Mouse (Mus musculus) CH12.LX (cell line): Measurements from ENCODE around the gene Gatad1. TPM values are rescaled to one million over a fixed set of nuclear protein-coding genes. Genes with fewer than 3 reads are reported as not detected.

Source experiments
- DNase-seq: peaks from one replicate; pipeline ENCODE4 v3.0.0-alpha.2; 2013; ENCODE audit errors: extremely low read depth
- H3K27ac ChIP-seq: 2 replicates; pipeline ENCODE4 v1.5.1; 2012; ENCODE audit warnings: low read depth, mild to moderate bottlenecking, control low read depth, moderate library complexity; ENCODE audit not compliant: insufficient read depth
- H3K27me3 ChIP-seq: replicated peaks from 2 replicates; pipeline ENCODE3; 2012; ENCODE audit warnings: inconsistent platforms
- H3K36me3 ChIP-seq, 2 experiments: replicated peaks in 1 of 2; 2 replicates each; pipeline versions ENCODE3 to v1.6.1; 2012; ENCODE audit warnings: inconsistent platforms in 1 of 2, low read length in 1 of 2, mild to moderate bottlenecking in 1 of 2, mixed read lengths in 1 of 2, moderate library complexity in 1 of 2; ENCODE audit not compliant: control insufficient read depth in 1 of 2, insufficient read depth in 1 of 2
- H3K4me1 ChIP-seq, 2 experiments: 2 replicates each; pipeline ENCODE4 v1.6.1; 2012; ENCODE audit warnings: inconsistent platforms in 1 of 2, moderate library complexity in 1 of 2; ENCODE audit not compliant: insufficient read depth in 2 of 2, control insufficient read depth in 1 of 2
- H3K4me2 ChIP-seq: 2 replicates; pipeline ENCODE4 v1.6.1; 2012; ENCODE audit warnings: low read depth, mild to moderate bottlenecking, control low read depth; ENCODE audit not compliant: poor library complexity, insufficient read depth, severe bottlenecking
- H3K4me3 ChIP-seq, 3 experiments: fragments of 150-350 bp in 1 of 3; sonication (generic) in 1 of 3; replicated peaks in 1 of 3; 2 replicates each; pipeline versions ENCODE3 to v1.5.1; 2011 to 2012; ENCODE audit warnings: low read depth in 2 of 3, low read length in 2 of 3, mild to moderate bottlenecking in 2 of 3, moderate library complexity in 2 of 3, control low read depth in 1 of 3, improper control_type of control experiment in 1 of 3, inconsistent platforms in 1 of 3, mixed read lengths in 1 of 3; ENCODE audit not compliant: poor library complexity in 1 of 3
- H3K79me2 ChIP-seq: replicated peaks from 2 replicates; pipeline ENCODE4 v1.6.1; 2012; ENCODE audit warnings: mild to moderate bottlenecking, moderate library complexity; ENCODE audit not compliant: control insufficient read depth, poor library complexity, insufficient read depth, severe bottlenecking; ENCODE audit errors: extremely low read depth
- H3K9ac ChIP-seq: 2 replicates; pipeline ENCODE4 v1.6.1; 2012; ENCODE audit warnings: low read depth, mild to moderate bottlenecking, control low read depth, moderate library complexity; ENCODE audit not compliant: insufficient read depth
- H3K9me3 ChIP-seq: replicated peaks from 2 replicates; pipeline ENCODE3; 2012; ENCODE audit warnings: low read length, inconsistent platforms, mixed read lengths
- BHLHE40 ChIP-seq: IDR thresholded peaks from 2 replicates; pipeline ENCODE4 v1.6.1; 2011; ENCODE audit warnings: mild to moderate bottlenecking, low read depth, low read length, improper control_type of control experiment
- CHD1 ChIP-seq: IDR thresholded peaks from 2 replicates; pipeline ENCODE4 v1.6.1; 2012; ENCODE audit warnings: low read depth, low read length, improper control_type of control experiment, inconsistent platforms
- CHD2 ChIP-seq: IDR thresholded peaks from 2 replicates; pipeline ENCODE4 v1.6.1; 2011; ENCODE audit warnings: low read length, improper control_type of control experiment
- CTCF ChIP-seq, 2 experiments: IDR thresholded peaks in 1 of 2; conservative IDR thresholded peaks in 1 of 2; 2 replicates each; pipeline ENCODE4 v1.5.1; 2011 to 2012; ENCODE audit warnings: low read depth in 2 of 2, low read length in 2 of 2, improper control_type of control experiment in 1 of 2, inconsistent platforms in 1 of 2, mild to moderate bottlenecking in 1 of 2, moderate library complexity in 1 of 2
- E2F4 ChIP-seq: IDR thresholded peaks from 2 replicates; pipeline ENCODE4 v1.6.1; 2011; ENCODE audit warnings: low read depth, low read length, improper control_type of control experiment; ENCODE audit not compliant: insufficient replicate concordance
- ELF1 ChIP-seq: IDR thresholded peaks from 2 replicates; pipeline ENCODE4 v1.6.1; 2014; ENCODE audit warnings: low read depth, mild to moderate bottlenecking, inconsistent platforms, low read length, improper control_type of control experiment
- EP300 ChIP-seq: IDR thresholded peaks from 2 replicates; pipeline ENCODE4 v1.6.1; 2011; ENCODE audit warnings: low read length, improper control_type of control experiment
- ETS1 ChIP-seq: conservative IDR thresholded peaks from 2 replicates; pipeline ENCODE4 v1.6.1; 2012; ENCODE audit warnings: low read depth, mild to moderate bottlenecking, inconsistent platforms, low read length, improper control_type of control experiment, moderate library complexity
- HCFC1 ChIP-seq: IDR thresholded peaks from 2 replicates; pipeline ENCODE4 v1.6.1; 2012; ENCODE audit warnings: low read depth, mild to moderate bottlenecking, inconsistent platforms, low read length, improper control_type of control experiment
- IRF4 ChIP-seq: IDR thresholded peaks from 2 replicates; pipeline ENCODE4 v1.6.1; 2014; ENCODE audit warnings: low read depth, mild to moderate bottlenecking, inconsistent platforms, low read length, improper control_type of control experiment
- JUND ChIP-seq: conservative IDR thresholded peaks from 2 replicates; pipeline ENCODE4 v1.6.1; 2011; ENCODE audit warnings: low read depth, low read length, improper control_type of control experiment
- MEF2A ChIP-seq: IDR thresholded peaks from 2 replicates; pipeline ENCODE4 v1.6.1; 2014; ENCODE audit warnings: low read depth, mild to moderate bottlenecking, inconsistent platforms, low read length, improper control_type of control experiment, borderline replicate concordance
- MYC ChIP-seq: IDR thresholded peaks from 2 replicates; pipeline ENCODE4 v1.6.1; 2011; ENCODE audit warnings: low read depth, mild to moderate bottlenecking, improper control_type of control experiment, low read length
- NELFE ChIP-seq: IDR thresholded peaks from 2 replicates; pipeline ENCODE4 v1.6.1; 2011; ENCODE audit warnings: low read depth, low read length, improper control_type of control experiment
- NRF1 ChIP-seq: IDR thresholded peaks from 2 replicates; pipeline ENCODE4 v1.6.1; 2014; ENCODE audit warnings: low read depth, mild to moderate bottlenecking, inconsistent platforms, low read length, improper control_type of control experiment, moderate library complexity
- PAX5 ChIP-seq: IDR thresholded peaks from 2 replicates; pipeline ENCODE4 v1.6.1; 2012; ENCODE audit warnings: low read length, inconsistent platforms, mixed read lengths
- POLR2A ChIP-seq: IDR thresholded peaks from 2 replicates; pipeline ENCODE4 v1.6.1; 2011; ENCODE audit warnings: low read depth, mild to moderate bottlenecking, improper control_type of control experiment, low read length
- POLR2AphosphoS2 ChIP-seq: IDR thresholded peaks from 2 replicates; pipeline ENCODE4 v1.6.1; 2011; ENCODE audit warnings: low read depth, low read length, improper control_type of control experiment
- RCOR1 ChIP-seq: conservative IDR thresholded peaks from 2 replicates; pipeline ENCODE4 v1.6.1; 2012; ENCODE audit warnings: low read depth, mild to moderate bottlenecking, inconsistent platforms, low read length, improper control_type of control experiment
- TCF12 ChIP-seq: IDR thresholded peaks from 2 replicates; pipeline ENCODE4 v1.6.1; 2014; ENCODE audit warnings: low read depth, mild to moderate bottlenecking, inconsistent platforms, low read length, improper control_type of control experiment
- USF2 ChIP-seq: conservative IDR thresholded peaks from 2 replicates; pipeline ENCODE4 v1.6.1; 2011; ENCODE audit warnings: low read depth, low read length, improper control_type of control experiment
- ZC3H11A ChIP-seq: IDR thresholded peaks from 2 replicates; pipeline ENCODE4 v1.6.1; 2012; ENCODE audit warnings: low read depth, mild to moderate bottlenecking, inconsistent platforms, low read length, improper control_type of control experiment
- ZKSCAN1 ChIP-seq: IDR thresholded peaks from 2 replicates; pipeline ENCODE4 v1.6.1; 2012; ENCODE audit warnings: low read depth, inconsistent platforms, low read length, improper control_type of control experiment, borderline replicate concordance
- ZMIZ1 ChIP-seq: IDR thresholded peaks from 2 replicates; pipeline ENCODE4 v1.6.1; 2012; ENCODE audit warnings: low read depth, mild to moderate bottlenecking, inconsistent platforms, low read length, improper control_type of control experiment
- dilution Hi-C: fragments of 300-500 bp; cut with MboI; formaldehyde crosslinking; loops from 2 replicates; pipeline ENCODE4 v1.14.3; 2020; ENCODE audit warnings: low sequenced_read_pairs; ENCODE audit not compliant: extremely low pct_unique_long_range_greater_than_20kb, extremely low pct_ligation_motif_present
- in situ Hi-C: fragments of 300-500 bp; cut with MboI; formaldehyde crosslinking; loops from 3 replicates; pipeline ENCODE4 v1.14.3; 2019; ENCODE audit warnings: low sequenced_read_pairs, low pct_ligation_motif_present, low pct_unique_long_range_greater_than_20kb, mixed read lengths
- polyA plus RNA-seq: library from polyadenylated mRNA; unstranded; fragments of >175 nt; gene quantifications from 2 replicates; pipeline ENCODE4 v1.2.1, GENCODE M21; 2012; ENCODE audit warnings: low read depth; ENCODE audit not compliant: insufficient read length
- total RNA-seq, 2 experiments: library from RNA; depleted of rRNA; stranded (reverse); fragments of 300-350 nt in 1 of 2; fragments of >200 nt in 1 of 2; gene quantifications; 2 replicates each; pipeline ENCODE4 v1.2.3; 2012 to 2014

Gene Gatad1
- total and polyA plus RNA-seq, 3 experiments, result 51.2 to 133 (median 97.3) TPM

GRCm38 (mm10) chr5:3646539-3646938 is 10.4 kb downstream of the Gatad1 start:
- peak overlapping the region; percentile 98 for H3K9ac ChIP-seq
- dilution Hi-C loops, result no loop called here
- no peak for DNase-seq
- H3K4me1 ChIP-seq, result peaks cover 0 to 22% of the 10 kb centered on the region in 2 experiments; a peak in 2 of 4 replicates
- H3K27ac ChIP-seq, result no peak overlapping the region
- peaks cover 17% of the 10 kb centered on the region for H3K79me2 ChIP-seq
- H3K4me2 ChIP-seq, result peak overlapping the region; percentile 95
- H3K27me3 ChIP-seq, result no peaks in the 10 kb centered on the region
- H3K9me3 ChIP-seq, result no peaks in the 10 kb centered on the region
- TF ChIP-seq POLR2A, result no peak
- no peak for TF ChIP-seq ZMIZ1
- TF ChIP-seq JUND, result no peak
- no peak for TF ChIP-seq CHD2
- TF ChIP-seq ELF1, result no peak
- no peak for TF ChIP-seq HCFC1
- no peak for TF ChIP-seq CHD1
- TF ChIP-seq MEF2A, result no peak
- no peak for TF ChIP-seq EP300
- no peak for TF ChIP-seq NRF1
- TF ChIP-seq TCF12, result no peak
- no peak for TF ChIP-seq ETS1
- in situ Hi-C loops, result loop anchor here (10.0 to 25.0 kb wide), 2 partner anchors 158 to 541 kb away; partner anchors contain the start of genes Ankib1, Krit1 and Mterf1b
- H3K36me3 ChIP-seq, result peaks cover 22 to 38% of the 10 kb centered on the region in 2 experiments
- peak overlapping the region; percentile 60 to 85 (median 79) for H3K4me3 ChIP-seq

GRCm38 (mm10) chr5:3645326-3645725 is 11.7 kb downstream of the Gatad1 start:
- no peaks in the 10 kb centered on the region for H3K9me3 ChIP-seq
- no peak overlapping the region for H3K4me3 ChIP-seq
- H3K79me2 ChIP-seq, result peaks cover 17% of the 10 kb centered on the region
- in situ Hi-C loops, result loop anchor here (10.0 to 25.0 kb wide), 2 partner anchors 159 to 542 kb away; partner anchors contain the start of genes Ankib1, Krit1 and Mterf1b
- H3K27me3 ChIP-seq, result no peaks in the 10 kb centered on the region
- DNase-seq, result no peak
- peaks cover 0 to 22% of the 10 kb centered on the region in 2 experiments; a peak in 2 of 4 replicates for H3K4me1 ChIP-seq
- H3K9ac ChIP-seq, result no peak overlapping the region
- H3K27ac ChIP-seq, result no peak overlapping the region
- no peak overlapping the region for H3K4me2 ChIP-seq
- peaks cover 31 to 48% of the 10 kb centered on the region in 2 experiments for H3K36me3 ChIP-seq
- TF ChIP-seq ZKSCAN1 (no peak), CTCF (conservative IDR thresholded peaks at IDR 0.05 in 1 of 2, IDR thresholded peaks at IDR 0.05 in 1 of 2; ENCODE audit: low read depth in 2 of 2, low read length in 2 of 2) (no peak), NRF1 (no peak), ZC3H11A (no peak), IRF4 (no peak), BHLHE40 (no peak), POLR2A (no peak), MYC (no peak), PAX5 (no peak), E2F4 (no peak), JUND (no peak), POLR2AphosphoS2 (no peak), ZMIZ1 (no peak), NELFE (no peak), USF2 (no peak), RCOR1 (no peak), CHD2 (no peak)
- dilution Hi-C loops, result no loop called here
